Mouse (Mus musculus) left cerebral cortex, adult 11 months (tissue): ENCODE measurements around the gene Trmt112.
A peak's percentile ranks its signal among the peaks of the same experiment; 100 is the strongest.
"Not testable (repeated sequence)": the region's sequence is repeated elsewhere in the genome, so short reads cannot be mapped to it uniquely, and the experiment has no call there.

Source experiments
- DNase-seq: peaks from one replicate; pipeline ENCODE4 v3.0.0; 2022; ENCODE audit warnings: low spot score

Gene Trmt112

DNA sequence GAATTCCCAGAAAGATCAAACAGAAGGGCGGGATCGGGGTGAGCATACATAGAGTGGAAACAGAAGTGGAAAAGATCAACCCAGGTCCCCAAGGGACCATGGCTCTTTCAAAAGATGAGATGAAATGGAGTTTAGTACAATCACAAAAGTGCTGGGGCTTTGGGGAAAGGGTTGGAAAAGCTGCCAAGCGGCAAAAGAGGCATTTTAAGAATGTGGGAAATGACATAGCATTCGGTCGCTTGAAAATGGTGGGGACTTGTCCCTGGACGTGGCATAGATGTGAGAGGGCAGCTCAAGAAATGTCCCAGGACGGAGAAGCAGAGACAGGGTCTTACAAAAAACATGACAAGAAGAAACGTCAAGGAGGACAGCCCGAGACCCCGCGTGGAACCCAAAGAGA lies 477 bp upstream of the Trmt112 start:
- DNase-seq: no peak

DNA sequence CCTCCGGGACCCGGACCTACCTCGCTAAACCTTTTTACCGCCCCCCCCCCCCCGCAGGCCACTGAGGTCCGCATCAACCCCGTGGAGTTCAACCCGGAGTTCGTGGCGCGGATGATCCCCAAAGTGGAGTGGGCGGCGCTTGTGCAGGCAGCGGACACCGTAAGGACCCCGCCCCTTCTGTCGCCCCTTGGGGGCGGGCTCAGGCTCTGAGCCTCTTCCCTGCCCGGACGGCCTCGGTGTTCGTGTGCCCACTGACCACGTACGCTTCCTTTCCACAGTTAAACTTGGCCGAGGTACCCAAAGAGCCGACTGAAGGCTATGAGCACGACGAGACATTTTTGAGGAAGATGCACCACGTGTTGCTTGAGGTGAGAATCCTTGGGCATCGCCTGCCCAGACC lies 808 bp downstream of the Trmt112 start:
- DNase-seq: not testable (repeated sequence)

DNA sequence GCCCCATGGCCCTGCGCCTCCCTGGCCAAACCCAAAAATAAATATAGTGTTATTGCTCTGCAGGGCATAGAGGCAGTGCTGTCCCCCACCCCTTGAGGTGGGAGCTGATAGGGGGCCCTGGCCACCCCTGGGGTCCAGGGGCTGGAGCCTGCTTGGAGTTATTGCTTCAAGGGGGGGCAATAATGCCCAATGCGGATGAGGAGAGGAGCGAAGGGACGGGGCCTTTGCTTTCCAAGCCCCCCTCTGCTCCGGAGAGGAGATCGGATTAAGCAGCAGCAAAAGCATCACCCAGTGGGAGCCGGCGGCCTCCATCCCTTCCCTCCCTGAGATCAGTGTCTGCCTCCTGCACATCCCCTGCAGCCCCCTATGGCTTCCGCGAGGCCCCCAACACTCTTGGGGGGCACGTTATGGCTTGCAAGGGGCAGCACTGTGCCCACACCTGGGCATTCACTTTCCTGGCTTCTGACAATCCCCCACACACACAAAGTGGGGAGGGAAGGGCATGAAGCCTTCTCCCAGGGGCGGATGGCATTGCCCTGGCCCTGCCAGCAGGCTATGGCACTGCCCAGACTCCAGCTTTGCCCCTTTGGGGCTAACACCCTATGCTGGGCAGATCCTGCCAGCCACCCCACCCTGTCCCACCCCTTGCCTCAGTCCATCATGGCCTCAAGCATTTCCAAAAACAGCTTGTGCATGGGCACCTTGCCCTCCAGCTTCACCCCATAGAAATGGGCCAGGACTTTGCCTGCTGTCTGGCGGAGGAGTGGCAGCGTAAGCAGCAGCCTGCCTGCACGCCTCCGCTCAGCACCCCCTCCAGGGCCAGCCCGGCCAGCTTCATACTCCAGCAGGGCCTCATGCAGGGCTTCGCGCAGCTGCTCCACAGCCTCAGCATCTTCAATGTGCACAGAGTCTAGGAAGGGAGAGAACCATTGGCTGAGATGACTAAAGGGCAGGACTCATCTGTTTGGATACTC lies 1.9 kb downstream of the Trmt112 start:
- no peak for DNase-seq

DNA sequence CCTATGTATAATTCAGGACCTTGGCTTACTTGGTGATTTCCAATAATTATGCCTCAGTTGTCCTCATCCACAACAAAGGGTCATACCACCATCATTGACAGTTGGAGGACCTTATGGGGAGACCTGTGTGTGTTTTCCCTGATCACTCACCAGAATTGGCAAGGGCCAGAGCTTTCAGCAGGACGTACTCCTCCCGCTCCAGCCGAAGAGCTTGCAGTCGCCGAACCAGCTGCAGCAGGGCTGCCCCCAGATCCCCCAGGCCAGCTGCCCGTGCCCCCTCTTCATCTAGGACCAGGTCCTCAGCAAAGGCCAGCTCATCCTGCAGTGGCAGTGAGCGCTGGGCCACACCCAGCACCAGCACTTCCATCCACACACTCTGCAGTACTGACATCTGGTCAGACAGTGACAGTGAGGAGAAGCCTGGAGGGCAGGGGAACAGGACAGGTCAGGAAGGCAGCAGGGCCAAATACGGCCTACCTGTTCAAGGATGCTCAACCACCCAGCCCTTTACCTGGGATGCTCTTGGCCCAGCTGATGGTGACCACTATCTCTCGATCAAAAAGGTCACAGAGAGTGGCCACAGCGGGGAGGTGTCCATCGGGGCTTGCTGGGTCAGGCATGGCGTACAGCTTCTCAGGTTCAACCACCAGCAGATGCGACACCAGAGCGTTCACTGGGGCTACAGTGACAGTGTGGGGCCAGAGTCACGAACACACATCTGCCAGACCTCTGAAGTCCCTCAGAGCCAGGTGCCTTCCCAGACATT lies 2.9 kb downstream of the Trmt112 start:
- DNase-seq: no peak

DNA sequence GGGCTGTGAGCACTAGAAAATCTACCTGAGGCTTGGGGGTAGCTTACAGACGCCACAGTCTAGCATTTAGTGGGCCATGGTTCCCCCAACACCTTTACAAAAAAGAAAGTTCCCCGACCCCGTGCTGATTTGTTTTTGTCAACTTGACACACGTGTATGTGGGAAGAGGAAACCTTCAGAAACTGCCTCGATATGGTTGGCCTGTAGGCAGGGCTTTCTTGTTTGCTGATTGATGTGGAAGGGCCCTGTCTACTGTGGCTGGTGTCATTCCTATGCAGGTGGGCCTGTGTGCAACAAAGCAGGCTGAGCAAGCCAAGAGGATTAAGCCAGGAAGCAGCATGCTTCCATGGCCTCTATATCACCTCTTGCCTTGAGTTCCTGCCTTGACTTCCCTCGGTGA lies 3.5 kb downstream of the Trmt112 start:
- DNase-seq: no peak

DNA sequence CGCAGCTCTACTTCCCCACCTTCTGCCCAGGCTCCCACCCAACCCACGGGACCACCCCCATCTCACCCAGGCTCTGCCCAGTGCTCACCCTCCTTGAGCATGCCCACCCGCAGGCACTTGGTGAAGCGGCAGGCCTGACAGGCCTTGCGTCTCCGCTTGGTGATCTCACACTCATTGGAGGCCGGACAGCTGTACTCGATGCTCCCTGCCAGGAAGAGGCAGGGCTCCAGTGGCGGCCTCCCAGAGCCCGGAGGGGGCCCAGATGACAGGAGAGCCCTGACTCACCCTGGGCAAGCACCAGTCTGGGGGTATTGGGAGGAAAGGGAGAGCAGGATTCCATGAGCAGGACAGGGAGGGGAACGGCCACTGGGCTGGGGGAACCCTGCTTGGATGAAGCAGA lies 4.5 kb downstream of the Trmt112 start:
- DNase-seq: no peak

DNA sequence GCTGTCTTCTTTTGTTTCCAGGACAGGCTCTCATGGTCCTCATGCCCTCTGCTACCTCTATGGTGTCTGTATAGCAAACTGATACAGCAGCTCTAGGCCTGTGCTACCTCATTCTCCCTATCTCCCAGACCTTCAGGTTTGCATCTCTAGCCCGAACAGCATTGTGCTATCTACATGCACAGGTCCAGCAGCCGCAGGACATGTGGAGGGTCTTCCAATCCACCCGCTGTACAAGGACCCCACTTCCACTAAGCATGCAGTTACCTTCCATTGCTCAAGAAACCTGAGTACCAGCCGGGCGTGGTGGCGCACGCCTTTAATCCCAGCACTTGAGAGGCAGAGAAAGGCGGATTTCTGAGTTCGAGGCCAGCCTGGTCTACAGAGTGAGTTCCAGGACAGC lies 5.0 kb downstream of the Trmt112 start:
- no peak for DNase-seq

DNA sequence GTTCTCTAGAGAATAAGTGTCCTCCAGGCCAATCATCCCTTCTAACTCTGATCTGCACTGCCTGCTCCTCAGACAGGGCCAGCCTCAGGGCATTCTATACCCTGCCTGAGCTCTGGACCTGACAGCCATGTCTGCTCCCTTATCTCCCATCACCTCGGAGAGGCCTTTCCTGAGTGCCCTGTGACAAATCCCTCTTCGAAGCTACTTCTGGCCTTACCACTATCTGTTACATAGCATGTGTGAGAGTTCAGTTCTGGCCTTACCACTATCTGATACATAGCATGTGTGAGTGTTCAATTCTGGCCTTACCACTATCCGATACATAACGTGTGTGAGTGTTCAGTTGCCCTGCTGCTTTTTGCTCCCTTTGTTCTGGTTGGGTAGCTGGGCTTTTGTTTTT lies 5.8 kb downstream of the Trmt112 start:
- no peak for DNase-seq

DNA sequence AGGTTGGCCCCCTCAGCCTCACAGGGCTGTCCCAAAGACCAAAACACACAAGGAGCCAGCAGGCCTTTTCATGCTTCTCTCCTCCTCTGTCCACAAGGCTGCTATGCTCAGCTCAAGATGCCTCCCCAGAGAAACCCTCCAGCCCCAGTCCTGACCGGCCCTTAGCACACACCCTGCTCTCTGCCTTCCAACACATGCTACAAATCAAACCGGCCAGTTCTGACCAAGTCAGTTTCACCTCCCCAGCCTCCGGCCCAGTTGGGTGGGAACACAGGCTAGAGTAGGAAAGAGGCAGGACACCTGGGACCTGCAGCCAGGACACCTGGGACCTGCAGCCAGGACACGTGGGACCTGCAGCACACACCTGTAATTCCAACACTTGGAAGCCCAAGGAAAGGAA lies 7.0 kb downstream of the Trmt112 start:
- DNase-seq: no peak

DNA sequence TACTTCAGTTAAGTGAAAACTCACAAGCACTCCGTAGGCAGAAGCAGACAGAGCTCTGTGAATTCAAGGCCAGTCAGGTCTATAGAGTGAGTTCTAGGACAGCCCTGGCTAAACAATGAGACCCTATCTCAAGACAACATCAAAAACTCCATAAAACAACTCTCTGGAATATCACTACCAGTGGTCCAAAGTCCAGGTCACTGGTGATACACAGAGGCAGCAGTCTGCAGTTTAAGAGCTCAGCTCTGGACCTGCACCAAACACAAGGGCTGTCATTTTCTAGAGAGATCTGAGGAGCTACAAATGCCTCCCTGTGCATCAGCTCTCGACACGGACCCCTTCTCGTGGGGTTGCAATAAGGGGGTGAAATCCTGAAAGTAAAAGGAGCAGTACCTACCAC lies 8.8 kb downstream of the Trmt112 start:
- DNase-seq: no peak

DNA sequence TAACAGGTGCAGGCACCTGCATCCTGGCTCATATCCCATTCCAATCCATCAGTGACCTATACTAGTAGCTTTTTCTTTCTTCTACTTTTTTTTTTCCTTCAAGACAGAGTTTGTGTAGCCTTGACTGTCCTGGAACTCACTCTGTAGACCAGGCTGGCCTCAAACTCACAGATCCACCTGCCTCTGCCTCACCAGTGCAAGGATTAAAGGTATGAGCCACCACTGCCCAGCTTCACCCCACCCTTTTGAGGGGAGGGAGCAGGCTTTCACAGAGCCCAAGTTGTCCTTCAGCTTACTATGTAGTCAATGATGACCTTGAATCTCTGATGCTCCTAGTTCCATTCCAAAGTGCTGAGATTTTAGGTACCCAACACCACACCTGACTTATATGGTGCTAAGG lies 9.9 kb downstream of the Trmt112 start:
- DNase-seq: no peak

DNA sequence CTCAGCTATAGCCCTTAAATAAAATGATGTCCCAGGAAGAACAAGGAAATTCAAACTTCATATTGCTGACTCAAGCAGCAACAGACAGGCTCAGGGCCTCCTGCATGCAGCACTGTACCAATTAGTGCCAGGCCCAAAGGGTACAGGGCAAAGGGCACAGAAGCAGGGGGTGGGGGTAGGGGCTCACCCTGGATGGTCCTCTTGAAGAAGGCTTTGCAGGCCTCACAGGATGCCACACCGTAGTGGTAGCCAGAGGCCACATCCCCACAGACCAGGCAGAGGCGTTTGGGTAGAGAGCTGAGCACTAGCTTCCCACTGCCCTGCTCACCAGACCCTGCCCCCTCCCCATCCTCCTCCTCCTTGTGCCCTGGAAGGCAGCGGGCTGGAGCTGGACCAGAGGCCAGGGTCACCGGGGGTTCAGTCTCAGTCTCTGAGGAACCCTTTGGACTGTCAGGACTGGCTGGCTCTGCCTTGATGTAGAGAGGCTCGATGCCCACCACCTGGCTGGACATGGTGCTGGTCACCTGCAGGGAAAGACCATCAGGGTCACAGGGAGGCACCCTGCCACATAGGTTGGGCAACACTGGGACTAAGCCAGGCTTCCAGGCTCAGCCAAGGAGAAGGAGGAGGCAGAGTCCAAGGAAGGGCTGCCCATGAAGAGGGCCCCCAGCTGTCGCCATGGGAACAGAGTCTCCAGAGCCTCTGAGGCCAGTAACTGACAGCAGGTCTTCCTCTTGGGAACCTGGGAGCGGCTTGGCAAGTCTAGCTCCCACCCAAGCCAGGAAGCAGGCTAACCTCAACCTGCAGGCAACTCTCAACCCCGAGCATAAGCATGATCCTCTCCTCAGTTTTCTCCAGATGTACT lies 10.6 kb downstream of the Trmt112 start:
- DNase-seq: no peak

DNA sequence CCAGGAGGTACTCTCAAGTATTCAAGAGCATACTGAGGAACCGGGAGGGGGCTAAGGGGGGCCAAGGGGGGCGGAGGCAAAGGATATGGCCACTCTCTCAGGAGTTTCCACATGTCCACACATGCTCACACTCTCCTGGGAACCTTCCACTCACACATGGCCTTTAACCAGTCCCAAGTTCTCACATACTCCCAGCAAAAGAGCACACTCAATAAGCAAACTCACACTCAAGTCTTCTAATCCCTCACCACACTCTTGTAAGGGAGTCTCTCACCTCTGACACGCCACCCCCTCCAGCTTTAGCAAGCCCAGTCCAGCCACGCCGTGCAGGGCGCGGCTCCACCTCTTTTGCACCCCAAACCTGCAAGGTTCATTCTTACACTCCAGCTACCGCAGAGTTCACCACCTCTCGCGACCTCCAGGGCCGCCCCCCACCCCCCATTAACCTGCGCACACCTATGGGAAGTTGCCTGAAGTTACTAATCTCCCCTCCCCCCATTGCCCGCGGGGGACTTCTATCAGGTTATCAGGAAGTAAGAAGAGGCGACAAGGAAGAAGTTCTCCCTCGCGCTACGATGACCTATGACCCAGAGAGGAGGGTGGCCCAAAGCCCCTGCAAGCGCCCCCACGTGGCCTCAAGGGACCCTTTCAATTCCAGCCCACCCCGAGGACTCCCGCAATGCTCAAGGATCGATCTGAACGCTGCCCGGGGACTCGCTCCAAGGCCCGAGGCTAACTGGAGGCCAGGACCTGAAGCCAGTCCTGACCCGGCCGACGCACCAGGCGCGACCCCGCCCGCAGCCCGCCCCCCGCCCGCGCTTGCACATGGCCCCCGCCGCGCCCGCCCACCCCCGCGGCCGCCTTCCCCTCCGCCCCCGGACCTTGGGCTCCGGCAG lies 11.5 kb downstream of the Trmt112 start:
- no peak for DNase-seq

DNA sequence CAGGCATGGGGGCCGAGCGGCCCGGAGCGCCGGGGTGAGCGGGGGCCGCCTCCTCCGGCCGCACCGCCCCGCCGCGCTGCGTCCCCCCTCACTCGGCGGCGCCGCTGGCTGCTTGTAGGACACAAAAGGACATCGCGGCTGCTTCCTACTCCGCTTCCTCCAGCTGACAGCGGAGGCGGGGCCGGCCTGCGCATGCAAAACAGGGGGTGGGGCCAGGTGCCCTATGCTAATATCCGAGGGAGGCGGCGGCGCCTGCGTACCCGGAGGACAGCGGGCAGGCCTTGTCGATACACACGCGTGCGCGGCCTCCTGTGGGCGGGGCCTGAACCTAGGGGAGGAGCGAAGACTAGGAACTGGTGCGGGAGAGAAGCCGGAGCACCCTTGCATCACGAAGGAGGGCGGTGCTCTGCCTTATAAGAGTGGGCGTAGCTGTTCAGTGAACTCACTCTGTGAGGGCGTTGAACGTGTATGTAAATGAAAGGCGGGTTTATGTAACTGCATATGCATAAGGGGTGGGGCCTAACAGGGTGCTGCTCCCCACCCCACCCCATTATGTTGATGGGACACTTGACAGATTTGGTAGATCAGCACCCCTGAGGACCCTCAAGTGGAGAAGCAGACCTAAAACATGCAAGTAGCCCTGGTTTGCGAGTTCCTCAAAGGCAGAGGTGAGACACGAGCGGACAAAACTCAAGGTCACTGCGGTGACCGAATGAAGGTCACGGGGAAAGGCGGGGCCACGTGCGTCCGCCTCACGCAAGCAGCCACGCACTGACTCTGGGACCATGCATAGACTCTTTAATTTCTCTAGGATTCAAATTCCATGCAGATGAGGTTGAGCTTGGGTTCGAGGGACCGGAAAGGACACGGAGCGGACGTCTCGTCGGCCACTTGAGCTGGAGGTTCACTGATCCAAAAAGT lies 12.4 kb downstream of the Trmt112 start, which contains the start of gene Esrra:
Gene Esrra (minus strand): TSS at position 167 of the 921 bp plus-strand sequence.
- DNase-seq: peak; percentile 100

DNA sequence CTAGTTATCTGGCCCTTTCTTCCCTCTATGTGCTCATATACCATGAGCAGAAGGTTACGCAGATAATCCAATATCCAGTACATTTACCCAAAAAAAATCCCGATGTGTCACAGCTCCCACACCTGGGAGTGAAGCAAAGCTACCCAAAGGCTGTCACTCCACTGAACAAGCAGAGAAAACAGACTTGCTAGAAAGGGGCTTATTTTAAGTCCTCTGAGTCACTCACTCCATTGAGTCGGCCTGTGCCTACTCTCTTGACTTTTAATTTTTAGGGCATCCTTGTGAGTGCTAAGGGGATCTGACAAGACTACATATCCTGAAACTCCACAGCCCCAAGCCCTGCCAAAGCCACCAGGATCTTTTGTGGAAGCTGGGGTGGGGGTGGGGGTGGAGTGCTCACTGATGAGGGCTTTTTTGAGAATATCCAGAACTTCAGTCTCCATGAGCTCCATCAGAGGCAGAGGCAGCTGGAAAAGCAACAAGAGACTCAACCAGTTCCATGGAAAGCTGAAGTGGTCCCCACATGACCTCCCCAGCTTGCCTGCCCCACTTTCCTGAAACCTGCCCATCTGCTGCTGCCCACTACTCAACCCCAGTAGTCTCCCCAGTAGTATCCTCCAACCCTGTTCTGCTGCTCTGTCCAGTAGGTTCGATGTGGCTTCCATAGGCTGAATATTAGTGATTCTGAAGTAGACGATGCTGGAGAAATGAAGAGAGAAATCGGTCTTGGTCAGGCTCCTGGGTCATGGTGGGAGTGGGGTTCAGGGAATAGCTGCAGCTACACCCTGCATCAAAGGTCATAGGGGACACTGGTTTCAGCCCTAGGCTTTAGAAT lies 13.6 kb downstream of the Trmt112 start:
- DNase-seq: no peak

DNA sequence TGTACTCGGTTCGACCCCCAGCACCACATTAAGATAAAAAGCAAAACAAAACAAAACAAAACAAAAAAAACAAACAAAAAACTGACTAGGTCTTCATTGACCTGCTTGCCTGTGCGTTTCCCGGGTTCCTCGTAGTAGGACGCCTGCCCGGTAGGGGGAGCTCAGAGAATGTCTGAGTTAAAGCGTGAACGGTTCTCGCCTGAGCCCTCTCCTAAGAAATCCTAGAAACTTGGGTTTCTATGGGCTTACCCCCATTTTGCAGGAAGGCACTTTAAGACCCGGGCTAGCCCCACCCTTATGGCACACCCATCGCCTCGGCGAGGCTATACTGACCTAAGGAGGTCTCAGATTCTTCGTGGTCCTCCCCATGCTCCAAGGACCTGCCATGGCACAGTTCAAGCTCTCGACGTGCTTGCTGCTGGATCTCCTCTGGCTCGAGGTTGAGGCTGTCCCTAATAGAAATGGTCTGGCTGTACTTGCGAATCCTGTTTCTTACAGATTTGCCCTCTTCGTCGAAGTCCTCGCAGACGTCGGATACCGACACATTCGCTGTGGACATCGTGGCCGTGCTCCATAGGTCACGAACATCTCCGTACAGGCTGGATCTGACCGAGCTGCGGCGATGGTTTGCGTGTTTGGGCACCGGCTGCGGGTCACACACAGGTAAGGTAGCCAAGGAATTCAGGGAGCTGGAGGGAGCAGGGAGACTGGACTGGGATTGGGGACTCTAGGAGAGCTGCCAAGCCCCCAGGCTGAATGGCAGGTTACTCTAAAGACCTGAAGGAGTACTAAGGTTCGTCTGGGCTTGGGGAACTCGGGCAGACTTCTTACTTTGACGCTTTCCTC lies 15.2 kb downstream of the Trmt112 start:
- DNase-seq: peak; percentile 74

DNA sequence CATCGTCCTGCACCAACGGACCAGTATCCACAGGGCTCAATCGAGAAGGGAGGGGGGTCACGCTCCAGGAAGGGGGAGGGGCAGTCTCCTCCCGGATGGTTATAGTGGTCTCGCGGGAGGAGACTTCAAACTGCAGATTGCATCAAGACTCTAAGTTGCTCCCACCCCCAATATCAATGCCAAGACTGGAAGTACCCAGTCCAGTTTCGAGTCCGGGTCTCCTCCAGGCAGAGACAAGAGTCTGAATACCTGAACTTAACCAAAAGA lies 15.7 kb downstream of the Trmt112 start, which contains the start of gene Catsperz:
Gene Catsperz (minus strand): TSS at position 74 of the 267 bp plus-strand sequence.
- no peak for DNase-seq

DNA sequence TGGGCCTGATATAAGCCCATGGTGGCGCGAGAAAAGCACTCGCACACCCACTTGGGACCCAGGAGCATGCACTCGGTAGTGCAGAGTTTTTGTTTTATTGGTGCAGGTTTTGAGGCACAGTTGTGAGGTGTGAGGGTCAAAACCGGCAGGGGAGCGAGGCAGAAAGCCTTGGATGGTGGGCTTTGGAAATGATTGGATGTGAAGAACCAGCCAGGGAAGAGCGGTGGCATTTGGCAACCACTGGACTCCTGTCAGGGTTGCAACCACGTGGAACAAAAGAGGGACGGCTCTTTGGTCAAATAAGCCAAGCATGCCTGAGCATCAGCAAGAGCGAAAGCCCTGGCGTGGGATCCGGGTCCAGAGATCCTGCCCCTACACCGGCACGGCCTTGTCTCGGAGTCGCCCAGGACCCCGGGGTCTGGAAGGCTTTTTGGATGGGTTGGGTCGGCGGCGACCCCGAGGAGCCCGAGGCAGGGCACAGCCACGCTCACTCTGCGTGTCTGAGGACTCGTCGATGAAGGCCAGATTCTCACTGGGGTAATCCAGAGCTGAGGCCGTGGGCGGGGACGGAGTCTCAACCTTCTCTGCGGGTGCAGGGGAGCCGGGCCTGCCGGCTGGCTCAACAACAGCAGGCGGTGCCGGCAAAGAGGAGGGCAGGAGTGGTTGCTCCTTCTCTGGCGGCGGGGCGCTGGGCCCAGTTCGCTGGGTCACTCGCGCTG lies 16.3 kb downstream of the Trmt112 start:
- no peak for DNase-seq
